Mouse (Mus musculus): ENCODE measurements at regions not wholly inside any gene's neighbourhood (a gene's known extent, or its start where the extent isn't known, plus 50 kb on each side); places are given as distances from the start of the nearest gene placed in this dataset.
A peak's percentile ranks its signal among the peaks of the same experiment; 100 is the strongest.

DNA sequence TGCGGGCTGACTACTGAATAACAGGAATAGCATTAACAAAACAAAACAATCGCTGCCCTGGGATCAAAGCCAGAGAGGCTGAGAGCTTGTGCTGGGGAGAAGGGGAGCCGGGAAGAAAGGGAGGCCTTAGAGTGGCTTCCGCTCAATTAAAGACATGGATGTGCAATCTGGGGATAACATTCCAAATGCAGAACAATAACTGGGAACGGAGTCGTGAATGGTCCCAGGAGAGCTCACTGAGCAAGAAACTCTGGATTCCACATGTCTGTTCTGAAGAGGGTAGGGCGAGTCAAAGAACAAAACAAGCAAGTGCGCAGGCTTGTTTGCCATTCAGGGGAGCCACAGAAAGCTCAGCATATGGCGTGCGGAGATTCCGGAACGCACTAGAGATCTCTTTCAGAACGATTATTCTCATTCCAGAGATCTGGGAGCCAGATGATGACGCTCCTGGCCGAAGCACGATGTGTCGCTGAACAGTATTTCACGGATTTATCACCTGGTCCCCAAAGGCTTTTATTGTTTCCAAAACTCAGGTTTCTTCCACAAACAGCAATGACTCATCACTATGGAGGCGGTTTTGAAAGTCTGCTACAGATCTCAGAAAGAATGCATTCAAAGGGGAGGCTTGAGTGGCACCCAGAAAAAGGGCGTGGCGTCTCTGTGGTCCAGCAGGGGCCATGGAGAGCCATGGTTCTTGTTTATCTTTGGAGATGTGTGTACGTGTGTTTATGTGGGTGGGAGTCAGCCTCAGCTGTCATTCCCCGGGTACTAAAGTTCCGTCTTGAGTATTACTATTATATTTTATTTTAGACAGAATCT lies 159.0 kb downstream of the Slc4a3 start:
- peak overlapping the region; percentile 31 for H3K4me2 ChIP-seq (replicated peaks)
- no peaks in the 10 kb centered on the region for H3K9me3 ChIP-seq
- H3K4me1 ChIP-seq (replicated peaks): peaks cover 17% of the 10 kb centered on the region
- no peak overlapping the region for H3K9ac ChIP-seq (replicated peaks)
- no peak overlapping the region for H3K27ac ChIP-seq
- peaks cover 10% of the 10 kb centered on the region for H3K27me3 ChIP-seq
- H3K36me3 ChIP-seq: no peaks in the 10 kb centered on the region
- 30% methylated on average over 24 of the region's 24 CpGs for WGBS
- ATAC-seq: peak; percentile 30; the same call in 1 of the 2 replicates
- H3K4me3 ChIP-seq (replicated peaks): 0 out of 2 replicates have a peak overlapping the region, but pooled peaks have one; percentile 5

DNA sequence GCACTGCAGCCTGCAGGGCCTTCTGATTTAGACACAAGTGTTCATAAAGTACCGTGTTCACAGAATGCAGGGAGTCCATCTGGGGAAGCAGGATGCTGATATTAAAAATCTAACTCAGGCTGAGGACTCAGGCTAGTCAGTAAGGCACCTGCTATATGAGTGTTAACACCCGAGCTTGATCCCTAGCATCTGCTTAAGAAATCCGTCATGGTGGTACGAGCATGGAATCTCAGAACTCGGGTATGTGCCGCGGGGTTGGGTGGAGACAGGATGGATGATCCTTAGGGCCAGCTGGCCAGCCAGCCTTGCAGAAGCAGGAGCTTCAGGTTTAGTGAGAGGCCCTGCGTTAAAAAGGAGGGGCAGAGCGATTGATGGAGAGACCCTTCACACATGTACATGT lies 160.1 kb downstream of the Slc4a3 start:
- 54% methylated on average over 9 of the region's 9 CpGs for WGBS
- Histone ChIP-seq H3K4me2 (replicated peaks) (no peak overlapping the region), H3K9me3 (no peaks in the 10 kb centered on the region), H3K4me1 (replicated peaks) (peaks cover 17% of the 10 kb centered on the region), H3K27ac (no peak overlapping the region), H3K27me3 (peaks cover 10% of the 10 kb centered on the region), H3K9ac (replicated peaks) (no peak overlapping the region), H3K36me3 (no peaks in the 10 kb centered on the region), H3K4me3 (replicated peaks) (no peak overlapping the region)
- no peak for ATAC-seq

GRCm38 (mm10) chr1:75723431-75723830 lies 177.4 kb downstream of the Slc4a3 start:
- WGBS: 86% methylated on average over 5 of the region's 5 CpGs
- Histone ChIP-seq H3K27ac (no peak overlapping the region), H3K4me1 (replicated peaks) (no peaks in the 10 kb centered on the region), H3K9ac (replicated peaks) (no peak overlapping the region), H3K27me3 (no peaks in the 10 kb centered on the region), H3K9me3 (peaks cover 9% of the 10 kb centered on the region), H3K4me2 (replicated peaks) (no peak overlapping the region), H3K36me3 (no peaks in the 10 kb centered on the region), H3K4me3 (replicated peaks) (no peak overlapping the region)
- no peak for ATAC-seq

DNA sequence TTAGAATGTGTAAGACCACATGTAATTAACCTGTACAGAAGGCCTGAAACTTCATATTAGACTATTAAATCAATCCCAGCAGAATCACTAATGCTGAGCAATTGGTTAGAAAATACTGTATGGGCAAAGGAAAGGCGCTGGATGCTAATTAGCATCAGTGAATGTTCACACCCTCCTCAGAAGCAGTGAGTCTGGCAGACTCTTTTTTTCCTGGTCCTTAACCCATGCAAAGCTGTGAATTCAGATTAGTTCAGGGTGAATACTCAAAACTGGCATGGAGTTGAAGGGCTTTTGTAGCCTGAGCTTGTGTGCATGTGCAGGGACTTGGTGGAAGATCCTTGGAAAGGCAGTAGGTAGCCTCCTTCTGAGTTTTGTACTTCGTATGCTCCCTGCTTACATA lies 179.3 kb downstream of the Slc4a3 start:
- H3K27ac ChIP-seq: no peak overlapping the region

GRCm38 (mm10) chr1:75728859-75729258 lies 182.8 kb downstream of the Slc4a3 start:
- 55% methylated on average over 2 of the region's 2 CpGs for WGBS
- no peak overlapping the region for H3K4me3 ChIP-seq (replicated peaks)
- no peaks in the 10 kb centered on the region for H3K27me3 ChIP-seq
- H3K4me2 ChIP-seq (replicated peaks): no peak overlapping the region
- H3K9ac ChIP-seq (replicated peaks): no peak overlapping the region
- H3K36me3 ChIP-seq: no peaks in the 10 kb centered on the region
- H3K9me3 ChIP-seq: peaks cover 9% of the 10 kb centered on the region
- H3K4me1 ChIP-seq (replicated peaks): no peaks in the 10 kb centered on the region
- ATAC-seq: no peak
- H3K27ac ChIP-seq: no peak overlapping the region

More for the DNA sequence above, 179.3 kb downstream of the Slc4a3 start:
- Histone ChIP-seq H3K4me3 (replicated peaks) (no peak overlapping the region), H3K27me3 (no peaks in the 10 kb centered on the region), H3K9ac (replicated peaks) (no peak overlapping the region), H3K4me1 (replicated peaks) (no peaks in the 10 kb centered on the region), H3K36me3 (no peaks in the 10 kb centered on the region), H3K9me3 (peaks cover 9% of the 10 kb centered on the region), H3K4me2 (replicated peaks) (no peak overlapping the region)
- 47% methylated on average over 2 of the region's 2 CpGs for WGBS
- no peak for ATAC-seq

DNA sequence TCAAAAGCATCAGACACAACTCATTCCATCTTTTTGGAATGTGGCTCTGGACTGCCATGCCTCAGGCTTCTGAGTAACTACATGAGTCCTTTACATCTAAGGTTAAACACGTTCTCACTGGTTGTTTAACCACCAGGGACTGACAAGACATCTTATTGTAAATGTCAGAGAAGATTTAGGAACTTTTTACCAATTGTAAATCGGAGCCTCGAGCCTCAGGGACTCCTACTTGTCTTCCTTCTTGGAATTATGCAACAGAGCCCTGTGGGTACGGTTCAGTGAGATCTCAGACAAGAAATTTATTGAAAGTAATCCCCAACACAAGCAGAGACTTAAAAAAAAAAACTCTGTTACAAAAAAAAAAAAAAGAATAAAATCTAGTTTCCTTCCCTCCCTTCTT lies 187.7 kb downstream of the Slc4a3 start:
- Histone ChIP-seq H3K4me1 (replicated peaks) (no peaks in the 10 kb centered on the region), H3K4me3 (replicated peaks) (no peak overlapping the region), H3K27ac (no peak overlapping the region), H3K36me3 (no peaks in the 10 kb centered on the region), H3K9me3 (no peaks in the 10 kb centered on the region), H3K4me2 (replicated peaks) (no peak overlapping the region), H3K9ac (replicated peaks) (no peak overlapping the region), H3K27me3 (no peaks in the 10 kb centered on the region)
- WGBS: 54% methylated on average over 4 of the region's 4 CpGs
- ATAC-seq: no peak

- 77% methylated on average over 5 of the region's 5 CpGs for WGBS
- no peak overlapping the region for H3K27ac ChIP-seq
- ATAC-seq: no peak
- H3K36me3 ChIP-seq: no peaks in the 10 kb centered on the region
- H3K27me3 ChIP-seq: no peaks in the 10 kb centered on the region
- no peaks in the 10 kb centered on the region for H3K9me3 ChIP-seq
- no peak overlapping the region for H3K4me2 ChIP-seq (replicated peaks)
- H3K4me1 ChIP-seq (replicated peaks): no peaks in the 10 kb centered on the region
- H3K9ac ChIP-seq (replicated peaks): no peak overlapping the region
- H3K4me3 ChIP-seq (replicated peaks): no peak overlapping the region
These were observed 192.6 kb downstream of the Slc4a3 start for GRCm38 (mm10) chr1:75738651-75739050.

GRCm38 (mm10) chr1:75749665-75750221 lies 203.7 kb downstream of the Slc4a3 start:
- H3K4me3 ChIP-seq (replicated peaks): no peak overlapping the region
- H3K4me2 ChIP-seq (replicated peaks): peak overlapping the region; percentile 16; the same call in 1 of the 2 replicates
- no peak overlapping the region for H3K9ac ChIP-seq (replicated peaks)
- no peaks in the 10 kb centered on the region for H3K36me3 ChIP-seq
- 0 out of 2 replicates have a peak, but pooled peaks cover 3% of the 10 kb centered on the region for H3K9me3 ChIP-seq
- WGBS: 26% methylated on average over 10 of the region's 10 CpGs
- ATAC-seq: no peak
- no peak overlapping the region for H3K27ac ChIP-seq
- no peaks in the 10 kb centered on the region for H3K27me3 ChIP-seq
- peaks cover 12% of the 10 kb centered on the region for H3K4me1 ChIP-seq (replicated peaks)

DNA sequence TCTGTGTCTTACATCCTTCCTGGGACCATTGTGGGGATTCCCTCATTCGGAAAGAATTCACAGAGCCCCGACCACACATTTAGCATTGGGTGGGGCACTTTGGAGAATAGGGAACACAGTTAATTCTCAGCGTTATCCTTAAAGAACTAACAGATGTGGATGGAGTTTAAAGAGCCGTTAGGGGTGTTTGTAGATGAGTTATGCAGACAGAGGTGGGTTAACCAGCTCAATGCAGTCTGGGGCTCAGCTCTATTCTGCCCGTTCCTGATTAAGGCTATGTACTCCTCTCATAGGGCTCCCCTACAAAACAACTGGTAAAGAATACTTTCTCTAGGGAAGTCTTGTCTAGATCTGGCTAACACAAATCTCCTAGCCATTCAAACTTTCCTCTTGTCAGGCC lies 226.1 kb downstream of the Slc4a3 start:
- H3K4me2 ChIP-seq (replicated peaks): no peak overlapping the region
- H3K4me3 ChIP-seq (replicated peaks): no peak overlapping the region
- H3K4me1 ChIP-seq (replicated peaks): no peaks in the 10 kb centered on the region
- WGBS: 43% methylated on average over 5 of the region's 5 CpGs
- H3K36me3 ChIP-seq: no peaks in the 10 kb centered on the region
- no peak for ATAC-seq
- no peak overlapping the region for H3K9ac ChIP-seq (replicated peaks)
- H3K27me3 ChIP-seq: 0 out of 2 replicates have a peak, but pooled peaks cover 3% of the 10 kb centered on the region
- H3K27ac ChIP-seq: no peak overlapping the region
- H3K9me3 ChIP-seq: no peaks in the 10 kb centered on the region

DNA sequence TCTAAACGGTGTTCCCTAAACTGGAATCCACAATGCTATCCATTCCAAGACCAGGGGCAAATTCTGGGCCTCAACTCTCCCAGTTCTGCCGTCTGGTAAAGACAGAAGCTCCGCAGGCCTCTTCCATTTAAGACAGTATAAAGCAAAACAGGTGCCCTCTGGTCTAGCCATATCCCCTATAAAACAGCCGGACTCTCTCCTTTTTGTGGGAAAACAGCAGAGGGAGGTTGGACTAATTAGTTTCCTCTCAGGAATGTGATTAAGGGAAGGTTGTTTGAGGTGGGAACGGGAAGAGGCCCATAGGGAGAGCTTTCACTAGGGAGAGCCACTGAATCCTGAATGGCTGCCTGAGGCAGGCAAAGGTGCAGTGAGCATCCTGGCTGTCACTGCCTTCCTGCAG lies 226.9 kb downstream of the Slc4a3 start:
- no peak for ATAC-seq
- no peaks in the 10 kb centered on the region for H3K4me1 ChIP-seq (replicated peaks)

DNA sequence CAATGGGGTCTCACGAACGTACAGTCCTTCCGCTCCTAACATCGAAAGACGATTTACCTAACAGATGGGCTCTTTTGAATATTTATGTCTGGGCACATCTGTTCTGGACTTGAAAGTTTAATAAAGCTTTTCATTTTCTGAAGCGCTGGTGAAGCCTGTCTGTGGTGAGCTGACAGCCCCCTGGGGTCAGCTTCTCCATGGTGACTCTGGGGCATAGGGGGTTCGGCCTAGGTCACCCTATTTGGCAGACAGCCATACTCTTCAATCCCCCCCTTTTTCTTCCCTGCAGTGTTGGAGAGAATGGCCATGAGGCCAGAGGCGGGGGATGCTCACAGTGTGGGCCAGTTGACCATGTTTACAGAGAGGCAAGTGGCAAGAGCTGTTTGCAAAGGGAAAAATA lies 232.8 kb downstream of the Slc4a3 start:
- Histone ChIP-seq H3K4me1 (replicated peaks) (no peaks in the 10 kb centered on the region; the same call in 1 of the 2 replicates), H3K27ac (no peak overlapping the region), H3K9me3 (no peaks in the 10 kb centered on the region), H3K9ac (replicated peaks) (no peak overlapping the region), H3K36me3 (no peaks in the 10 kb centered on the region), H3K4me3 (replicated peaks) (no peak overlapping the region), H3K4me2 (replicated peaks) (no peak overlapping the region), H3K27me3 (no peaks in the 10 kb centered on the region)
- WGBS: 47% methylated on average over 8 of the region's 8 CpGs
- ATAC-seq: peak; percentile 55

More for the DNA sequence above, 226.9 kb downstream of the Slc4a3 start:
- Histone ChIP-seq H3K27me3 (0 out of 2 replicates have a peak, but pooled peaks cover 3% of the 10 kb centered on the region), H3K9ac (replicated peaks) (no peak overlapping the region), H3K4me2 (replicated peaks) (no peak overlapping the region), H3K9me3 (no peaks in the 10 kb centered on the region), H3K27ac (no peak overlapping the region), H3K4me3 (replicated peaks) (no peak overlapping the region), H3K36me3 (no peaks in the 10 kb centered on the region)
- WGBS: 66% methylated on average over 5 of the region's 5 CpGs

- Histone ChIP-seq H3K36me3 (no peaks in the 10 kb centered on the region), H3K27ac (no peak overlapping the region), H3K27me3 (no peaks in the 10 kb centered on the region), H3K9ac (replicated peaks) (no peak overlapping the region), H3K9me3 (no peaks in the 10 kb centered on the region), H3K4me3 (replicated peaks) (no peak overlapping the region), H3K4me1 (replicated peaks) (no peaks in the 10 kb centered on the region; the same call in 1 of the 2 replicates), H3K4me2 (replicated peaks) (no peak overlapping the region)
- 22% methylated on average over 2 of the region's 2 CpGs for WGBS
- no peak for ATAC-seq
These were observed 237.1 kb downstream of the Slc4a3 start for GRCm38 (mm10) chr1:75783206-75783605.
